Mouse (Mus musculus): ENCODE data around the gene Esf1. TPM values are rescaled to one million over a fixed set of nuclear protein-coding genes. Genes with fewer than 3 reads are reported as not detected.
"Not testable (repeated sequence)": the region's sequence is repeated elsewhere in the genome, so short reads cannot be mapped to it uniquely, and the experiment has no call there.

The Esf1 gene
- 36.3 and 41.0 TPM in 2 replicates for polyA plus RNA-seq (2014; fragmentation: Nextera tagmentation; extraction: Ambion mirVana)

GRCm38 (mm10) chr2:140170127-140170802 is at the start of gene Esf1, which contains the start of gene Ndufaf5:
Gene Esf1 (minus strand): TSS chr2:140170564.
Gene Ndufaf5 (plus strand): TSS chr2:140170649.
- peak; percentile 99 for ATAC-seq (ENCODE audit: low FRiP score, low TSS enrichment)
- Histone ChIP-seq H3K9ac (ENCODE audit: low read depth, low read length) (peak within 1 kb of the TSS; percentile 90), H3K4me1 (ENCODE audit: control insufficient read depth, insufficient read depth, low read length) (peaks cover 5% of the 10 kb centered on the region; the same call in 1 of the 2 replicates), H3K36me3 (ENCODE audit: control insufficient read depth, insufficient read depth, low read length) (peaks cover 13% of the 10 kb centered on the region), H3K4me2 (replicated peaks; ENCODE audit: low read depth, low read length) (peak within 1 kb of the TSS; percentile 82), H3K9me3 (ENCODE audit: control insufficient read depth, low read length) (no peaks in the 10 kb centered on the region), H3K4me3 (ENCODE audit: low read length) (peak within 1 kb of the TSS; percentile 95), H3K27me3 (ENCODE audit: control insufficient read depth, insufficient read depth, low read length) (no peaks in the 10 kb centered on the region), H3K27ac (ENCODE audit: low read depth, low read length) (peak within 1 kb of the TSS; percentile 86)
- WGBS = under 1% methylated on average over 43 of the region's 43 CpGs

- Histone ChIP-seq H3K9me3 (ENCODE audit: control insufficient read depth, low read length) (no peaks in the 10 kb centered on the region), H3K36me3 (ENCODE audit: control insufficient read depth, insufficient read depth, low read length) (no peaks in the 10 kb centered on the region), H3K4me2 (replicated peaks; ENCODE audit: low read depth, low read length) (no peak overlapping the region), H3K9ac (ENCODE audit: low read depth, low read length) (no peak overlapping the region), H3K27me3 (ENCODE audit: control insufficient read depth, insufficient read depth, low read length) (no peaks in the 10 kb centered on the region), H3K27ac (ENCODE audit: low read depth, low read length) (no peak overlapping the region), H3K4me3 (ENCODE audit: low read length) (no peak overlapping the region), H3K4me1 (ENCODE audit: control insufficient read depth, insufficient read depth, low read length) (no peaks in the 10 kb centered on the region)
- 82% methylated on average over 1 of the region's 1 CpGs for WGBS
- ATAC-seq (ENCODE audit: low FRiP score, low TSS enrichment) = no peak
These were observed 45.6 kb upstream of the Esf1 start for GRCm38 (mm10) chr2:140215965-140216364.

GRCm38 (mm10) chr2:140215415-140215814 is 45.1 kb upstream of the Esf1 start:
- Histone ChIP-seq H3K4me2 (replicated peaks; ENCODE audit: low read depth, low read length) (no peak overlapping the region), H3K4me1 (ENCODE audit: control insufficient read depth, insufficient read depth, low read length) (no peaks in the 10 kb centered on the region), H3K27ac (ENCODE audit: low read depth, low read length) (no peak overlapping the region), H3K36me3 (ENCODE audit: control insufficient read depth, insufficient read depth, low read length) (no peaks in the 10 kb centered on the region), H3K27me3 (ENCODE audit: control insufficient read depth, insufficient read depth, low read length) (no peaks in the 10 kb centered on the region), H3K4me3 (ENCODE audit: low read length) (no peak overlapping the region), H3K9me3 (ENCODE audit: control insufficient read depth, low read length) (no peaks in the 10 kb centered on the region), H3K9ac (ENCODE audit: low read depth, low read length) (no peak overlapping the region)
- WGBS = 56% methylated on average over 2 of the region's 2 CpGs
- ATAC-seq (ENCODE audit: low FRiP score, low TSS enrichment) = no peak

GRCm38 (mm10) chr2:140214519-140215027 is 44.2 kb upstream of the Esf1 start:
- H3K27ac ChIP-seq (ENCODE audit: low read depth, low read length) = no peak overlapping the region
- H3K36me3 ChIP-seq (ENCODE audit: control insufficient read depth, insufficient read depth, low read length) = no peaks in the 10 kb centered on the region
- no peak overlapping the region for H3K4me2 ChIP-seq (replicated peaks; ENCODE audit: low read depth, low read length)
- no peaks in the 10 kb centered on the region for H3K4me1 ChIP-seq (ENCODE audit: control insufficient read depth, insufficient read depth, low read length)
- H3K4me3 ChIP-seq (ENCODE audit: low read length) = no peak overlapping the region
- no peaks in the 10 kb centered on the region for H3K27me3 ChIP-seq (ENCODE audit: control insufficient read depth, insufficient read depth, low read length)
- 98% methylated on average over 4 of the region's 4 CpGs for WGBS
- ATAC-seq (ENCODE audit: low FRiP score, low TSS enrichment) = no peak
- H3K9me3 ChIP-seq (ENCODE audit: control insufficient read depth, low read length) = no peaks in the 10 kb centered on the region
- no peak overlapping the region for H3K9ac ChIP-seq (ENCODE audit: low read depth, low read length)

DNA sequence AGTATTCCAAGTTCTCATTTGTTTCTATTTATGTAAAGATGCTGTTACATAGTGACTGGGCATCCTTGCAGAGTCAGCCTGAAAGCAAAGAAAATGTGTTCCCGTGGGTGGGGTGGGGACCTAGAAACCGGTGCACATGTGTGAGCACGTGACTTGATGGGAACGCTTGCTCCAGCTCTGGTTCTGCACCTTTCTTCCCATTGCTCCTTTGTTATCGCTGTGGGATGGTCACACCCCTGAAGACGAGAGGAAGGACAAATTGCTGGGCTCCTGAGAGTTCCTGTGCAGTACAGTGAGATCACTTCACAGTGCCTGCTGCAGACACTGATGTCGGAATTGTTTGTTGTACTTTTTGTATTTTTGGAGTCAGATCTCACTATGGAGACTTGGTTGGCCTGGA is 33.4 kb upstream of the Esf1 start:
- Histone ChIP-seq H3K4me1 (ENCODE audit: control insufficient read depth, insufficient read depth, low read length) (no peaks in the 10 kb centered on the region), H3K9ac (ENCODE audit: low read depth, low read length) (no peak overlapping the region), H3K36me3 (ENCODE audit: control insufficient read depth, insufficient read depth, low read length) (peaks cover 16% of the 10 kb centered on the region; the same call in 1 of the 2 replicates), H3K9me3 (ENCODE audit: control insufficient read depth, low read length) (no peaks in the 10 kb centered on the region), H3K4me3 (ENCODE audit: low read length) (no peak overlapping the region), H3K27ac (ENCODE audit: low read depth, low read length) (no peak overlapping the region), H3K4me2 (replicated peaks; ENCODE audit: low read depth, low read length) (no peak overlapping the region), H3K27me3 (ENCODE audit: control insufficient read depth, insufficient read depth, low read length) (no peaks in the 10 kb centered on the region)
- WGBS = 92% methylated on average over 7 of the region's 7 CpGs
- ATAC-seq (ENCODE audit: low FRiP score, low TSS enrichment) = no peak

- H3K27me3 ChIP-seq (ENCODE audit: control insufficient read depth, insufficient read depth, low read length) = no peaks in the 10 kb centered on the region
- ATAC-seq (ENCODE audit: low FRiP score, low TSS enrichment) = no peak
- H3K9me3 ChIP-seq (ENCODE audit: control insufficient read depth, low read length) = no peaks in the 10 kb centered on the region
- H3K27ac ChIP-seq (ENCODE audit: low read depth, low read length) = no peak overlapping the region
- peaks cover 19% of the 10 kb centered on the region; the same call in 1 of the 2 replicates for H3K36me3 ChIP-seq (ENCODE audit: control insufficient read depth, insufficient read depth, low read length)
- no peak overlapping the region for H3K4me2 ChIP-seq (replicated peaks; ENCODE audit: low read depth, low read length)
- WGBS = 95% methylated on average over 5 of the region's 5 CpGs
- H3K4me1 ChIP-seq (ENCODE audit: control insufficient read depth, insufficient read depth, low read length) = no peaks in the 10 kb centered on the region
- no peak overlapping the region for H3K4me3 ChIP-seq (ENCODE audit: low read length)
- no peak overlapping the region for H3K9ac ChIP-seq (ENCODE audit: low read depth, low read length)
These were observed 32.2 kb upstream of the Esf1 start for GRCm38 (mm10) chr2:140202573-140202972.

GRCm38 (mm10) chr2:140200713-140201112 is 30.3 kb upstream of the Esf1 start:
- WGBS = 73% methylated on average over 2 of the region's 2 CpGs
- Histone ChIP-seq H3K4me2 (replicated peaks; ENCODE audit: low read depth, low read length) (no peak overlapping the region), H3K27me3 (ENCODE audit: control insufficient read depth, insufficient read depth, low read length) (no peaks in the 10 kb centered on the region), H3K9me3 (ENCODE audit: control insufficient read depth, low read length) (no peaks in the 10 kb centered on the region), H3K36me3 (ENCODE audit: control insufficient read depth, insufficient read depth, low read length) (peaks cover 19% of the 10 kb centered on the region; the same call in 1 of the 2 replicates), H3K9ac (ENCODE audit: low read depth, low read length) (no peak overlapping the region), H3K4me3 (ENCODE audit: low read length) (no peak overlapping the region), H3K27ac (ENCODE audit: low read depth, low read length) (no peak overlapping the region), H3K4me1 (ENCODE audit: control insufficient read depth, insufficient read depth, low read length) (no peaks in the 10 kb centered on the region)
- ATAC-seq (ENCODE audit: low FRiP score, low TSS enrichment) = no peak

DNA sequence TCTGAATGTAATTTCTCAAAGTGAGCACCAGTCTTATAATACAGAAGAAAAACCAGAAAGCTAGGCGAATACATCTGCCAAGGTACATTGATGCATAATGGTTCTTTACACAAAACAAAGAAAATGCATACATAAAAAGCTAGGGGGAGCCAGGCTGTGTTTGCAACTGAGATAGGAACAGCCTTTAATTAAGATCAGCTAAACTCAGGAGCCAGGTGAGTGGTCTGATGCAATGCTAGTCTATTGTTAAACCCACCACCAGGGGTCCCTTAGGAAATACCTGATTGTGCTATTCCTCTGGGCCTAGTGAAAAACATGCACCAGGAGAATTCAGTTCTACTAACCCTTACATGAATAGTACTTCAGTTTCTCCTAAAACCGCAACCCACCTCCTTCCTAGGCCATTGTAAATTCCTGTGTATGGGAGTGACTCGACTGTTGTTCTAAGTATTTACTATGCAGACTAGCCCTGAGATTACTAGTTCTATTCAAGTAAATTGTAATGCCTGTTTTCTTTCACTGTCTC is 15.4 kb upstream of the Esf1 start:
- H3K4me1 ChIP-seq (ENCODE audit: control insufficient read depth, insufficient read depth, low read length); H3K9me3 ChIP-seq (ENCODE audit: control insufficient read depth, low read length); H3K4me2 ChIP-seq (replicated peaks; ENCODE audit: low read depth, low read length); H3K4me3 ChIP-seq (ENCODE audit: low read length); H3K9ac ChIP-seq (ENCODE audit: low read depth, low read length); ATAC-seq (ENCODE audit: low FRiP score, low TSS enrichment); H3K27me3 ChIP-seq (ENCODE audit: control insufficient read depth, insufficient read depth, low read length); H3K27ac ChIP-seq (ENCODE audit: low read depth, low read length): not testable (repeated sequence)
- peaks cover 34% of the 10 kb centered on the region for H3K36me3 ChIP-seq (ENCODE audit: control insufficient read depth, insufficient read depth, low read length)
- 87% methylated on average over 3 of the region's 3 CpGs for WGBS
